Mouse (Mus musculus): Measurements from ENCODE around the gene Fbf1. TPM values are rescaled to one million over a fixed set of nuclear protein-coding genes. Genes with fewer than 3 reads are reported as not detected.

Fbf1 gene
- polyA plus RNA-seq, 1 experiment from 2014 or later = 52.5 TPM

Other genes starting within 250 kb of the Fbf1 start
- gene Sap30bp, start 234.9 kb downstream of the Fbf1 start, polyA plus RNA-seq (2015; fragmentation: Nextera tagmentation; extraction: Ambion mirVana) = 57.7 and 59.4 TPM in 2 replicates
- 22.5 and 23.5 TPM in 2 replicates for gene Recql5, start 234.7 kb downstream of the Fbf1 start, polyA plus RNA-seq (2015; fragmentation: Nextera tagmentation; extraction: Ambion mirVana)
- gene Itgb4, start 193.5 kb downstream of the Fbf1 start, polyA plus RNA-seq (2015; fragmentation: Nextera tagmentation; extraction: Ambion mirVana) = 1.9 and 2.7 TPM in 2 replicates
- gene Galk1, start 155.4 kb downstream of the Fbf1 start, polyA plus RNA-seq (2015; fragmentation: Nextera tagmentation; extraction: Ambion mirVana) = 73.9 and 74.4 TPM in 2 replicates
- 2,165 and 2,421 TPM in 2 replicates for gene H3f3b, start 140.2 kb downstream of the Fbf1 start, polyA plus RNA-seq (2015; fragmentation: Nextera tagmentation; extraction: Ambion mirVana)
- gene Unk, start 137.8 kb downstream of the Fbf1 start, polyA plus RNA-seq (2015; fragmentation: Nextera tagmentation; extraction: Ambion mirVana) = 32.4 and 33.1 TPM in 2 replicates
- gene Unc13d, start 90.2 kb downstream of the Fbf1 start, polyA plus RNA-seq (2015; fragmentation: Nextera tagmentation; extraction: Ambion mirVana) = 0.70 and 1.3 TPM in 2 replicates
- gene Wbp2, start 81.2 kb downstream of the Fbf1 start, polyA plus RNA-seq (2015; fragmentation: Nextera tagmentation; extraction: Ambion mirVana) = 136 and 153 TPM in 2 replicates
- gene Trim47, start 41.0 kb downstream of the Fbf1 start, polyA plus RNA-seq (2015; fragmentation: Nextera tagmentation; extraction: Ambion mirVana) = 4.3 and 5.5 TPM in 2 replicates
- 2.7 and 3.7 TPM in 2 replicates for gene Trim65, start 37.0 kb downstream of the Fbf1 start, polyA plus RNA-seq (2015; fragmentation: Nextera tagmentation; extraction: Ambion mirVana)
- gene Mrpl38, start 29.3 kb downstream of the Fbf1 start, polyA plus RNA-seq (2015; fragmentation: Nextera tagmentation; extraction: Ambion mirVana) = 69.1 and 78.3 TPM in 2 replicates
- 75.2 and 83.0 TPM in 2 replicates for gene Ten1, start 30.7 kb upstream of the Fbf1 start, polyA plus RNA-seq (2015; fragmentation: Nextera tagmentation; extraction: Ambion mirVana)
- 53.5 and 55.9 TPM in 2 replicates for gene Acox1, start 30.9 kb upstream of the Fbf1 start, polyA plus RNA-seq (2015; fragmentation: Nextera tagmentation; extraction: Ambion mirVana)
- gene Evpl, start 69.9 kb upstream of the Fbf1 start, polyA plus RNA-seq (2015; fragmentation: Nextera tagmentation; extraction: Ambion mirVana) = 0.59 and 0.73 TPM in 2 replicates
- 64.0 and 64.4 TPM in 2 replicates for gene Srp68, start 106.1 kb upstream of the Fbf1 start, polyA plus RNA-seq (2015; fragmentation: Nextera tagmentation; extraction: Ambion mirVana)
- gene Galr2, start 112.8 kb upstream of the Fbf1 start, polyA plus RNA-seq (2015; fragmentation: Nextera tagmentation; extraction: Ambion mirVana) = 1.1 and 1.2 TPM in 2 replicates
- gene Exoc7, start 139.1 kb upstream of the Fbf1 start, polyA plus RNA-seq (2015; fragmentation: Nextera tagmentation; extraction: Ambion mirVana) = 81.5 and 88.7 TPM in 2 replicates
- 7.8 and 8.1 TPM in 2 replicates for gene Foxj1, start 167.2 kb upstream of the Fbf1 start, polyA plus RNA-seq (2015; fragmentation: Nextera tagmentation; extraction: Ambion mirVana)
- 64.8 and 72.0 TPM in 2 replicates for gene Rnf157, start 244.9 kb upstream of the Fbf1 start, polyA plus RNA-seq (2015; fragmentation: Nextera tagmentation; extraction: Ambion mirVana)

Data from neural tube, embryonic 13.5 days (tissue).